Mouse (Mus musculus): Measurements from ENCODE around the gene Nbdy. TPM values are rescaled to one million over a fixed set of nuclear protein-coding genes. Genes with fewer than 3 reads are reported as not detected.

Gene Nbdy
- 78.6 and 86.9 TPM in 2 replicates for polyA plus RNA-seq (2021; fragmentation: Nextera tagmentation)
- long read RNA-seq, experiment 1, transcript Nbdy-201 (4 exons, 788 nt): major isoform, 38 of 51 reads
- long read RNA-seq, experiment 1, transcript Nbdy-204 (3 exons, 1,346 nt): minor isoform, 9 of 51 reads
- long read RNA-seq, experiment 1, partial matches to known transcripts: 0 of 51 reads
- long read RNA-seq, experiment 1, other reads (novel, unspliced or antisense): 2 of 51 reads
- long read RNA-seq, experiment 2, transcript Nbdy-201 (4 exons, 788 nt): major isoform, 10 of 11 reads
- long read RNA-seq, experiment 2, partial matches to known transcripts: 0 of 11 reads
- long read RNA-seq, experiment 2, other reads (novel, unspliced or antisense): 0 of 11 reads

GRCm38 (mm10) chrX:153723110-153723916 lies at the start of gene Nbdy:
TSS of gene Nbdy (plus strand) at chrX:153723590.

GRCm38 (mm10) chrX:153695782-153696395 lies 27.5 kb upstream of the Nbdy start, which contains the start of gene Kctd12b:
TSS of gene Kctd12b (minus strand) at chrX:153696391.

Other genes starting within 250 kb of the Nbdy start
- 24.6 and 32.0 TPM in 2 replicates for gene Ubqln2, start 225.4 kb upstream of the Nbdy start, polyA plus RNA-seq (2021; fragmentation: Nextera tagmentation)
- gene Cypt3, start 165.0 kb upstream of the Nbdy start, polyA plus RNA-seq (2021; fragmentation: Nextera tagmentation): not detected in 2 replicates
- gene Kctd12b, start 27.2 kb upstream of the Nbdy start, polyA plus RNA-seq (2021; fragmentation: Nextera tagmentation): 1.2 and 1.5 TPM in 2 replicates
- gene Spin2c, start 108.6 kb downstream of the Nbdy start, polyA plus RNA-seq (2021; fragmentation: Nextera tagmentation): 14.0 and 14.9 TPM in 2 replicates